Mouse (Mus musculus): Measurements from ENCODE around the gene Fance. TPM values are rescaled to one million over a fixed set of nuclear protein-coding genes. Genes with fewer than 3 reads are reported as not detected.
A peak's percentile ranks its signal among the peaks of the same experiment; 100 is the strongest.

The Fance gene
- polyA plus RNA-seq, 1 experiment from 2014 or later = 36.5 TPM

DNA sequence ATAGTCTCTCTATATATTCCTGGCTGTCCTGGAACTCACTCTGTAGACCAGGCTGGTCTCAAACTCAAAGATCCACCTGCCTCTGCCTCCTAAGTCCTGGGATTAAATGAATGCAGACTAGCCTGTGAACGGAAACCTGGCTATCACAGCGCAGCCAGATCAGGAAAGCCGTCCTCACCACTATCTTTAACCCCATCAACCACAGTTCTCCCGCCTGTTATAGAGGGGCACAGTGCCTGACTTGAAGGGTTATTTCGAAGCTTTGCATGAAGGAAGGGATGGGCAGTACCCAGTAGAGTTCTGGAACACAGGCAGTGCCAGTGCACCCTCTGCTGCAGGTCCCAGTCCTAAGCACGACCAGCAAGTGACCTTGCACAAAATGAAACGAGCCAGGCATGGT lies 22.0 kb upstream of the Fance start:
- Histone ChIP-seq H3K9ac (replicated peaks) (no peak overlapping the region), H3K36me3 (peaks cover 54% of the 10 kb centered on the region), H3K27ac (no peak overlapping the region), H3K4me2 (no peak overlapping the region), H3K9me3 (peaks cover 5% of the 10 kb centered on the region; the same call in 1 of the 2 replicates), H3K4me1 (replicated peaks) (peaks cover 21% of the 10 kb centered on the region), H3K27me3 (no peaks in the 10 kb centered on the region), H3K4me3 (replicated peaks) (no peak overlapping the region)
- ATAC-seq (ENCODE audit: insufficient number of reproducible peaks, insufficient read depth, low FRiP score, low TSS enrichment, low read depth) = no peak
- 82% methylated on average over 7 of the region's 7 CpGs for WGBS

DNA sequence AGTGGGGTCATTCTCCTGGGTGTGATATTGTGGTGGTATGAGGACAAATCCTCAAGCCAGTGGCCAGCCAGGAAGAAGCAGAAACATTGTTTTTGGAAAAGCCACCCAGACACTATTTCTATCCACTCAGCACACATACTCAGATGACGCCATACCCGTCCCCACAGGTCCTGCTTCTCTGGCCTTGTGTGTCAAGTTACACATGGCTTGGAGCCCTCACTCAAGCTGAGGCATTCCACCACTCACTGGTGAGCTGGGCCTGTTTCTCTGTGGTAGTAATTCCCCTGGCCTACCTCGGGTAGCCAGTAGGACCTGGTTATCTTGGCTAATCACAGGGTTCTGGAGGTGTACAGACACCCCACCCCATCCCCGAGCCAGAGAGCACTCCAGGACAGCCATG lies 19.6 kb upstream of the Fance start:
- WGBS = 62% methylated on average over 4 of the region's 4 CpGs

DNA sequence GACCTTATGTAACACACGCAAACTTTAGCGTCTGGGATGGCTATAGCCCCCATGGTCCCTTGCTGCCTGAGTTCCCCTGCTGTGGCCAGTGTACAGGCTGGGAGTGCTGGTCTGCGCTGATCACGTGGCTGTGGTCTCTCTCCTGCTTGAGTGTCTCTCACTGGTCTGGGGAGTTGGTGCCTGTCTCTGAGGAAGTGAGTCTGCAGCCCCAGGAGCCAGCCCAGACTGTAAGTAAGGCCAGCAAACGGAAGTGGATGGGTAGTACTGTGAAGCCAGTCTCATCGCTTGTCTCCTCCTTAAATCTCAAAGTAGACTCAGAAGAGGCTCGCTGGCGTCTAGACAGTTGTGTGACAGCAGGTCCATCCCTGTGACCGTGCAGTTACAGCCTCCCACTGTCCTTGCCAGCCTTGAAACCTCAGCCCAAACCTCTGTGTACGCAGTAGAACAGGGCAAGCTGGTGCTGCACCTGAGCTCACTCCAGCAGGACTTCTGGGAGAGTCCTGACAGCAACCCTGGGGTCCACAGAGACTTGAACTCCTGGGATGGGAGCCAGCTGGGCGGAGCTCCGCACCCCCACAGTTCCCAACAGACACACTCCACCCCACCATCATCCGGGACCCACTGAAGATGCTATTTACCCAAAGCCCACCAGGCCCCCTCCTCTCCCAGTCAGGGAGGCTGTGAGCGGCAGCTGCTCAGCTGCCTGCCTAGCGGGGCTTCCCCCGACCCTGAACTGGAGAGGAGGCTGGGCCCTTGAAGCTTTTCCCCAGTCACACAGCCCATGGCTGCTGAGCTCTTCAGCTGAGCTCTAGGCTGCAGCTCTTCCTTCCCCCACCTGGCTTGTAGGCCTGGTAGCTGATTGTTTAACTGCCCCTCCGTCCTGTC lies 18.6 kb upstream of the Fance start:
- Histone ChIP-seq H3K9ac (replicated peaks) (no peak overlapping the region; the same call in 1 of the 2 replicates), H3K4me3 (replicated peaks) (no peak overlapping the region), H3K4me1 (replicated peaks) (peaks cover 26% of the 10 kb centered on the region), H3K9me3 (peaks cover 5% of the 10 kb centered on the region; the same call in 1 of the 2 replicates), H3K27me3 (no peaks in the 10 kb centered on the region), H3K4me2 (no peak overlapping the region), H3K27ac (peak overlapping the region; percentile 66), H3K36me3 (peaks cover 55% of the 10 kb centered on the region)
- ATAC-seq (ENCODE audit: insufficient number of reproducible peaks, insufficient read depth, low FRiP score, low TSS enrichment, low read depth) = no peak
- WGBS = 66% methylated on average over 17 of the region's 17 CpGs

More for the DNA sequence above, 19.6 kb upstream of the Fance start:
- H3K27me3 ChIP-seq = no peaks in the 10 kb centered on the region
- no peak for ATAC-seq (ENCODE audit: insufficient number of reproducible peaks, insufficient read depth, low FRiP score, low TSS enrichment, low read depth)
- H3K36me3 ChIP-seq = peaks cover 51% of the 10 kb centered on the region
- peak overlapping the region; percentile 66 for H3K27ac ChIP-seq
- H3K4me2 ChIP-seq = no peak overlapping the region
- peaks cover 5% of the 10 kb centered on the region; the same call in 1 of the 2 replicates for H3K9me3 ChIP-seq
- no peak overlapping the region for H3K4me3 ChIP-seq (replicated peaks)
- 0 out of 2 replicates have a peak overlapping the region, but pooled peaks have one; percentile 14 for H3K9ac ChIP-seq (replicated peaks)
- H3K4me1 ChIP-seq (replicated peaks) = peaks cover 16% of the 10 kb centered on the region

DNA sequence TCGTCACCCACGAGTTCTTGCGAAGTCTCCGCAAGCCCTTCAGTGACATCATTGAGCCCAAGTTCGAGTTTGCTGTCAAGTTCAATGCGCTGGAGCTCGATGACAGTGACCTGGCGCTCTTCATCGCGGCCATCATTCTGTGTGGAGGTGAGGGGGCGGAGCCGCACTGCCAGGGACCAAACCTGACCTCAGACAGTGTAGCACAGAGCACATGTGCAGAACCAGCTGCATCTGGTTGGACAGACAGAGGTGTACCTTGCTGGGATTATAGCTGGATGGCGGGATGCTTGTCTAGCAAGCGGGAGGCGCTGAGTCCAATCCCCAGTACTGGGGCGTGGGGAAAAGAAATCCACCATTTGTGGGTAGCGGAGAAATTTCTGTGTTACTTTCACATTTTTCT lies 14.4 kb upstream of the Fance start:
- no peaks in the 10 kb centered on the region for H3K9me3 ChIP-seq
- H3K27me3 ChIP-seq = no peaks in the 10 kb centered on the region
- H3K36me3 ChIP-seq = peaks cover 41% of the 10 kb centered on the region
- H3K9ac ChIP-seq (replicated peaks) = no peak overlapping the region
- H3K4me1 ChIP-seq (replicated peaks) = peaks cover 36% of the 10 kb centered on the region
- peak overlapping the region; percentile 73; the same call in 1 of the 2 replicates for H3K27ac ChIP-seq
- no peak overlapping the region for H3K4me3 ChIP-seq (replicated peaks)
- no peak overlapping the region for H3K4me2 ChIP-seq
- ATAC-seq (ENCODE audit: insufficient number of reproducible peaks, insufficient read depth, low FRiP score, low TSS enrichment, low read depth) = no peak
- 96% methylated on average over 17 of the region's 17 CpGs for WGBS

DNA sequence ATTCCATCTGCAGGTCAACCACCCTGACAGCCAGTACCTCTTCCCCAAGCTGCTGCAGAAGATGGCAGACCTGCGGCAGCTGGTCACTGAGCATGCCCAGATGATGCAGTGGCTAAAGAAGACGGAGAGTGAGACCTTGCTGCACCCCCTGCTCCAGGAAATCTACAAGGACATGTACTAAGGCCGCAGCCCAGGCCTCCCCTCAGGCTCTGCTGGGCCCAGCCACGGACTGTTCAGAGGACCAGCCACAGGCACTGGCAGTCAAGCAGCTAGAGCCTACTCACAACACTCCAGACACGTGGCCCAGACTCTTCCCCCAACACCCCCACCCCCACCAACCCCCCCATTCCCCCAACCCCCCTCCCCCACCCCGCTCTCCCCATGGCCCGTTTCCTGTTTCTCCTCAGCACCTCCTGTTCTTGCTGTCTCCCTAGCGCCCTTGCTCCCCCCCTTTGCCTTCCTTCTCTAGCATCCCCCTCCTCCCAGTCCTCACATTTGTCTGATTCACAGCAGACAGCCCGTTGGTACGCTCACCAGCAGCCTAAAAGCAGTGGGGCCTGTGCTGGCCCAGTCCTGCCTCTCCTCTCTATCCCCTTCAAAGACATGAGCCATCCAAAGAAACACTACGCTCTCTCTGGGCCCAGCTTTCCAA lies 13.5 kb upstream of the Fance start:
- H3K4me3 ChIP-seq (replicated peaks) = no peak overlapping the region
- WGBS = 27% methylated on average over 10 of the region's 11 CpGs
- H3K9ac ChIP-seq (replicated peaks) = peak overlapping the region; percentile 42
- H3K4me2 ChIP-seq = no peak overlapping the region
- no peaks in the 10 kb centered on the region for H3K27me3 ChIP-seq
- H3K9me3 ChIP-seq = no peaks in the 10 kb centered on the region
- H3K27ac ChIP-seq = peak overlapping the region; percentile 73
- peaks cover 28% of the 10 kb centered on the region for H3K4me1 ChIP-seq (replicated peaks)
- no peak; the same call in 1 of the 2 replicates for ATAC-seq (ENCODE audit: insufficient number of reproducible peaks, insufficient read depth, low FRiP score, low TSS enrichment, low read depth)
- H3K36me3 ChIP-seq = peaks cover 40% of the 10 kb centered on the region

DNA sequence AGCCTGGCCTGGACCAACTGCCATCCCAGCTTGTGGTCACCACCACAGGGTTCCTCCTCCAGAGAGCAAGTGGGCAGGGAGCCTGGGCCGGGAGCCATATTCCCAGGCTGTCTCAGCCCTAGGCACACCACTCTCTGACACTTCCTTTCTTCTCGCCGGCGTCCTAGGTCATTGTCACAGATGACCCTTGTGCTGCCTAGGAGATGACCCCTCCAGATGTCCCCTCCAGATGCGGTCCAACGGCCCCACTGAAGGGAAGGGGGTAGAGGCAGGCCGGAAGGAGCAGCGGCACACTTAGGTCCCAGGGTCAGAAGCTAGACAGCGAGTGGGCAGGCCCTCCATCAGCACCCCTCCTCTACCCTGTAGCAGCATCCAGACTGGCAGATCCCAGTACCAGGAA lies 13.0 kb upstream of the Fance start:
- no peak overlapping the region for H3K4me2 ChIP-seq
- ATAC-seq (ENCODE audit: insufficient number of reproducible peaks, insufficient read depth, low FRiP score, low TSS enrichment, low read depth) = no peak
- peak overlapping the region; percentile 73 for H3K27ac ChIP-seq
- H3K9ac ChIP-seq (replicated peaks) = 0 out of 2 replicates have a peak overlapping the region, but pooled peaks have one; percentile 31
- peaks cover 37% of the 10 kb centered on the region for H3K36me3 ChIP-seq
- H3K4me1 ChIP-seq (replicated peaks) = peaks cover 22% of the 10 kb centered on the region
- no peaks in the 10 kb centered on the region for H3K9me3 ChIP-seq
- no peaks in the 10 kb centered on the region for H3K27me3 ChIP-seq
- WGBS = 40% methylated on average over 9 of the region's 9 CpGs
- H3K4me3 ChIP-seq (replicated peaks) = no peak overlapping the region

DNA sequence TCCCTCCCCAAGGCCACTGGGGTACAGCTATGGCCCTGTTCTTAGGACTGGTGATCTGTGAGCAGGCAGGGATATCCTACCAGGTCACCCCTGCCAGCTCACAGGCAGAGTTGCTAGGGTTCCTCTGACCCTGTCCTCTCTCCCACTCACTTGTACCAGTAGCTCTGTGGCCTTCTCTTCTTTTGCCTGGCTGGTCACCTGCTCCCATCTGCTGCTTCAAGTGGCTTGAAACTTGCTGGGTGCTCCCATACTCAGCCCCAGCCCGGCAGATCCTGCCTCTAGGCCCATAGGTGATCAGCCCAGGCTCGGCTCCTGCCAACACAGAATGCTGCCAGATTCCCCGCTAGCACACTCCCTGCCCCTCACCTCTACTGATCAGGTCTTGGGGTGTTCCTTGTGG lies 12.5 kb upstream of the Fance start:
- Histone ChIP-seq H3K9ac (replicated peaks) (no peak overlapping the region), H3K27ac (no peak overlapping the region), H3K4me3 (replicated peaks) (no peak overlapping the region), H3K9me3 (no peaks in the 10 kb centered on the region), H3K27me3 (no peaks in the 10 kb centered on the region), H3K36me3 (peaks cover 34% of the 10 kb centered on the region), H3K4me1 (replicated peaks) (peaks cover 21% of the 10 kb centered on the region), H3K4me2 (no peak overlapping the region)
- no peak for ATAC-seq (ENCODE audit: insufficient number of reproducible peaks, insufficient read depth, low FRiP score, low TSS enrichment, low read depth)
- WGBS = 55% methylated on average over 3 of the region's 3 CpGs

DNA sequence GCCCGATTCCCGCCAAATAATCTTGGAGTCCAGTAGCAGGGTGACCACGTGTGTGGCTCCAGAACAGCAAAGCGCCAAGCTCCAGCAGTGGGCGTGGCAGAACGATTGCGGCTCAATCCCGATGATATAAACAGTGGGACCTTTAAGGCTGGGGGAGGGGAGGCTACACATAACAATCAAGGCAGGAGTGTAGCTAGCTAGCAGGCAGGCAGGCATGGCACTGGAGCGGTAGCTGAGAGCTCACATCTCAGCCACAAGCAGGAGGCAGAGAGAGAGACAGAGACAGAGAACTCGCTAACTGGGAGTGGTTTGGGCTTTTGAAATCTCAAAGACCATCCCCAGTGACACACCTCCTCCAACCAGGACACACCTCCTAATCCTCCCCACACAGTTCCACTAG lies 8.1 kb upstream of the Fance start:
- WGBS = 48% methylated on average over 10 of the region's 10 CpGs
- peaks cover 14% of the 10 kb centered on the region for H3K4me1 ChIP-seq (replicated peaks)
- ATAC-seq (ENCODE audit: insufficient number of reproducible peaks, insufficient read depth, low FRiP score, low TSS enrichment, low read depth) = no peak
- H3K9me3 ChIP-seq = no peaks in the 10 kb centered on the region
- no peaks in the 10 kb centered on the region for H3K27me3 ChIP-seq
- no peak overlapping the region for H3K9ac ChIP-seq (replicated peaks)
- 0 out of 2 replicates have a peak, but pooled peaks cover 8% of the 10 kb centered on the region for H3K36me3 ChIP-seq
- H3K4me2 ChIP-seq = no peak overlapping the region
- no peak overlapping the region for H3K27ac ChIP-seq
- no peak overlapping the region for H3K4me3 ChIP-seq (replicated peaks)

DNA sequence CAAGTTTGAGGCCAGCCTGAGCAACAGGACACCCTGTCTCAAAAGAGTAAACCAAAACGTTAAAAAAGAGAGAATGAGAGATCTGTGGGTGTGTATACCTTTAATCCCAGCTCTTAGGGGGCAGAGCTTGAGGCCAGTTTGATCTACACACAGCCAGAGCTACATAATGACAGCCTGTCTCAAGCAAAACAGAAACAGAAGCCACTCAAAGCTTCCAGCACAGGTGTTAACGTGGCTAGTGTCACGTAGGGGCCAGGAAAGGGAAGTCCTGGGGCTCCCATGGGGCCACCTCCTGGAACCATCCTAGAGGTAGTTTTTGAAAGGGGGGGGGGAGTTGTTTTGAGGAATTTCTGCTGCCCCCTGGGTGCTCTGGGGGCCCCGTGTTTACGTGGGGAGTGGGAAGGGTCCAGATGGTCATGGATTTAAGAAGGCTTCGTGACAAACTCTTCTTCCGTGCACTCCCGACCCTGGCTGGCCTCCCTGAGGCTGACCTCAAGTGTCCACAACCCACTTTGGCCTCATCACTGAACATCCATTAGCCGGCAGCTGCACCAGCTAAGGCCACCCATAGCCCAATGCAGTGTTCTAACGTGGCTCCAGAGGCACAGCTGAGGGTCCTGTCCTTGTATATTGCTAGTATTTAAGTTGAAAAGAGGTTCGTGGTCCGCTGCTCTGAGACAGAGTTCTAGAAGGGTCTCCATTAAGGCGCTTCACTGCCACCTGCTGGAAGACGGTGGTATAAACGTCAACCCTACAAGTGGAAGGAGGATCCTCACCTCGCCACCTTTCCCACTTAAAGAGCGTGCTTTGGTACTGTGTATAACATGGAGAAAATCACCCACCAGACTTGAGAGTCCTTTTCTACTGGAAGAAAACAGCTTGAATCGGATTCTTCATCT lies 4.8 kb upstream of the Fance start:
- peak; percentile 29; the same call in 1 of the 2 replicates for ATAC-seq (ENCODE audit: insufficient number of reproducible peaks, insufficient read depth, low FRiP score, low TSS enrichment, low read depth)
- WGBS = 13% methylated on average over 18 of the region's 18 CpGs

DNA sequence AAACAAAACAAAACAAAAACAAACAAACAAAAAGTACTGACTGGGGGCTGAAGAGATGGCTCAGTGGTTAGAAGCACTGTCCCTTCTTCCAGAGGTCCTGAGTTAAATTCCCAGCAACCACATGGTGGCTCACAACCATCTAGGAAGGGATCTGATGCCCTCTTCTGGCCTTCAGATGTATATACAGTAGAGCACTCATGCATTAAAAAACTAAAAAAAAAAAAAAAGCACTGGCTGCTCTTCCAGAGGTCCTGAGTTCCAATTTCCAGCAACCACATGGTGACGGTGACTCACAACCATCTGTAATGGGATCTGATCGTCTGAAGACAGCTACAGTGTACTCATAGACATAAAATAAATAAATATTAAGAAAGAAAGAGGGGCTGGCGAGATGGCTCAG lies 2.5 kb upstream of the Fance start:
- 74% methylated on average over 3 of the region's 3 CpGs for WGBS
- Histone ChIP-seq H3K9me3 (no peaks in the 10 kb centered on the region), H3K27ac (no peak overlapping the region), H3K9ac (replicated peaks) (no peak overlapping the region), H3K4me1 (replicated peaks) (peaks cover 30% of the 10 kb centered on the region), H3K4me2 (no peak overlapping the region), H3K27me3 (no peaks in the 10 kb centered on the region), H3K4me3 (replicated peaks) (no peak overlapping the region), H3K36me3 (peaks cover 4% of the 10 kb centered on the region; the same call in 1 of the 2 replicates)
- ATAC-seq (ENCODE audit: insufficient number of reproducible peaks, insufficient read depth, low FRiP score, low TSS enrichment, low read depth) = no peak

More for the DNA sequence above, 4.8 kb upstream of the Fance start:
- H3K27ac ChIP-seq = no peak overlapping the region
- H3K4me2 ChIP-seq = peak overlapping the region; percentile 26
- H3K27me3 ChIP-seq = no peaks in the 10 kb centered on the region
- H3K9ac ChIP-seq (replicated peaks) = no peak overlapping the region; the same call in 1 of the 2 replicates
- H3K9me3 ChIP-seq = no peaks in the 10 kb centered on the region
- no peak overlapping the region for H3K4me3 ChIP-seq (replicated peaks)
- no peaks in the 10 kb centered on the region for H3K36me3 ChIP-seq
- peaks cover 11% of the 10 kb centered on the region for H3K4me1 ChIP-seq (replicated peaks)
